Mouse (Mus musculus) small intestine, adult 2 months (tissue): ENCODE measurements around the gene Ppm1h. TPM values are rescaled to one million over a fixed set of nuclear protein-coding genes. Genes with fewer than 3 reads are reported as not detected.

Experiments
- H3K27ac ChIP-seq: fragments of 200-500 bp; 2 replicates; pipeline ENCODE4 v1.5.1; 2012; ENCODE audit warnings: low read depth, low read length, control low read depth, inconsistent platforms; ENCODE audit not compliant: insufficient read depth
- H3K27me3 ChIP-seq: fragments of 200-500 bp; 2 replicates; pipeline ENCODE4 v1.6.1; 2012; ENCODE audit warnings: mild to moderate bottlenecking, moderate library complexity, low read length, inconsistent platforms; ENCODE audit not compliant: control insufficient read depth, insufficient read depth
- H3K36me3 ChIP-seq: fragments of 200-500 bp; 2 replicates; pipeline ENCODE4 v1.6.1; 2012; ENCODE audit warnings: mild to moderate bottlenecking, low read length, control low read depth, inconsistent platforms; ENCODE audit not compliant: control insufficient read depth, insufficient read depth
- H3K4me1 ChIP-seq: fragments of 200-500 bp; 2 replicates; pipeline ENCODE4 v1.6.1; 2012; ENCODE audit warnings: low read length, inconsistent platforms, mixed read lengths; ENCODE audit not compliant: control insufficient read depth, insufficient read depth, insufficient read length
- H3K4me3 ChIP-seq: fragments of 200-500 bp; 2 replicates; pipeline ENCODE4 v1.5.1; 2012; ENCODE audit warnings: low read depth, mild to moderate bottlenecking, control low read depth, inconsistent platforms, low read length, moderate library complexity
- CTCF ChIP-seq: fragments of 200-500 bp; IDR thresholded peaks from 2 replicates; pipeline ENCODE4 v1.5.1; 2012; ENCODE audit warnings: low read depth, mild to moderate bottlenecking, control low read depth, inconsistent platforms, low read length, moderate library complexity, mixed read lengths; ENCODE audit not compliant: insufficient replicate concordance, insufficient read length; ENCODE audit errors: extremely low read depth
- POLR2A ChIP-seq: fragments of 200-500 bp; IDR thresholded peaks from 2 replicates; pipeline ENCODE4 v1.6.1; 2012; ENCODE audit warnings: low read depth, mild to moderate bottlenecking, control low read depth, inconsistent platforms, low read length, moderate library complexity
- WGBS: fragments of 180-500 bp; shearing (Covaris S2); methylation state at CpG from one replicate; pipeline ENCODE4 v1.1.7; 2018; 5-methylcytosine and 5-hydroxymethylcytosine counted together
- polyA plus RNA-seq: library from polyadenylated mRNA; depleted of rRNA; stranded (reverse); fragments of >200 nt; gene quantifications from 2 replicates; pipeline ENCODE4 v1.2.3, GENCODE M21; 2012; rRNA removed

The Ppm1h gene
- polyA plus RNA-seq, 1 experiment, result 14.7 TPM

DNA sequence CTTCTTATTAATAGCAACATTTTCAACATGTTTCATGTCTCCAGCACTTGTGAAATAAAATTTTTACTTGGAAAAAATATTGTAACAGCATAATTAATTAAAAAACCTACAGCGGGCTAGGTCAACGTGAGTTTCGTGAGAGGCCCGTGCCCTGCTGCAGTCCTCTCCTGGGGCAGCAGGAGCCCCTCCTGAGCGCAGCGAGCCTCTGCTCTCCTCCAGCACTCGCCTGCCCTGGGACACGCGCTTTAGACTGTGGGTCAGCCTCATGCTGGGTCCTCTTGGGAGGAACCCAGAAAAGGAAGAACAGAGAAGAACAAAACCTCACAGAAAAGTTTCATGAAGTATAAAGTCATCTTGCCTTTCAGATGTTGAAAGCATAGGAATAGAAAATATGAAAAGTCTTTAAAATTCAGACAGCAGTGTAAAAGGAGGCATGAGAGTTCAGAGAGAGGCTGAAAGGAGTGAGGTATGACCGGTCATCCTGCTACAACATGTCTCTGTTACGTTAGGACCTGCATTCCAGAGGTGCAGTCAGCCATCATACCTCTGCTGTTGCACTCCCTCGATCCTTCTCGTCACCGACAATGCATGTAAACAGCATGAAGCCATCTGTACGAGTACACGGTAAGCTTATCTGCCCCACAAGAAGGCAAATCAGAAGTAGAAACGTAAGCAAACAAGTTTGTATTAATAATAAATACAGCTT lies 316.0 kb downstream of the Ppm1h start:
- Histone ChIP-seq H3K27ac (no peak overlapping the region), H3K4me1 (no peaks in the 10 kb centered on the region), H3K4me3 (no peak overlapping the region), H3K27me3 (no peaks in the 10 kb centered on the region), H3K36me3 (peaks cover 56% of the 10 kb centered on the region)
- WGBS, result 89% methylated on average over 17 of the region's 17 CpGs
- TF ChIP-seq POLR2A (no peak), CTCF (no peak)

Other genes starting within 250 kb of the Ppm1h start
- gene Avpr1a, start 230.3 kb upstream of the Ppm1h start, polyA plus RNA-seq, result 1.7 and 1.8 TPM in 2 replicates